Mouse (Mus musculus) liver, embryonic 13.5 days (tissue): Measurements from ENCODE around the gene Cdc37. TPM values are rescaled to one million over a fixed set of nuclear protein-coding genes. Genes with fewer than 3 reads are reported as not detected.

Experiments
- ATAC-seq: fragments of 200-750 bp; cut with Nextera tagmentation; 2 replicates; pipeline ENCODE4 v1.8.0; 2017; ENCODE audit warnings: low read depth, mild to moderate bottlenecking, moderate number of reproducible peaks, moderate library complexity
- DNase-seq: peaks from one replicate; pipeline ENCODE4 v3.0.0; 2022
- H3K27ac ChIP-seq: fragments of 300-500 bp; sonication (generic); 2 replicates; pipeline ENCODE4 v1.5.1; 2015; ENCODE audit warnings: moderate library complexity, mild to moderate bottlenecking, inconsistent platforms
- H3K27me3 ChIP-seq: fragments of 300-500 bp; sonication (generic); 2 replicates; pipeline ENCODE4 v1.6.1; 2015; ENCODE audit warnings: mild to moderate bottlenecking, inconsistent platforms
- H3K36me3 ChIP-seq: fragments of 300-500 bp; sonication (generic); 2 replicates; pipeline ENCODE4 v1.6.1; 2015; ENCODE audit warnings: mild to moderate bottlenecking, inconsistent platforms
- H3K4me1 ChIP-seq: fragments of 300-500 bp; sonication (generic); replicated peaks from 2 replicates; pipeline ENCODE4 v1.6.1; 2015; ENCODE audit warnings: inconsistent platforms
- H3K4me2 ChIP-seq: fragments of 300-500 bp; sonication (generic); 2 replicates; pipeline ENCODE4 v1.6.1; 2015; ENCODE audit warnings: inconsistent platforms, mild to moderate bottlenecking, moderate library complexity
- H3K4me3 ChIP-seq: fragments of 300-500 bp; sonication (generic); replicated peaks from 2 replicates; pipeline ENCODE4 v1.5.1; 2015; ENCODE audit warnings: mild to moderate bottlenecking, inconsistent platforms
- H3K9ac ChIP-seq: fragments of 300-500 bp; sonication (generic); 2 replicates; pipeline ENCODE4 v1.6.1; 2015; ENCODE audit warnings: mild to moderate bottlenecking, inconsistent platforms
- H3K9me3 ChIP-seq: fragments of 300-500 bp; sonication (generic); replicated peaks from 2 replicates; pipeline ENCODE4 v1.6.1; 2016; ENCODE audit warnings: inconsistent platforms
- WGBS: fragments of 180-500 bp; shearing (Covaris S2); methylation state at CpG from one replicate; pipeline ENCODE4 v1.1.7; 2015; ENCODE audit not compliant: insufficient replicate concordance; 5-methylcytosine and 5-hydroxymethylcytosine counted together
- polyA plus RNA-seq: library from polyadenylated mRNA; unstranded; fragments of >200 nt; fragmentation: Nextera tagmentation; extraction: Ambion mirVana; gene quantifications from 2 replicates; pipeline ENCODE4 v1.2.1, GENCODE M21; 2015

Gene Cdc37
- polyA plus RNA-seq, 1 experiment from 2014 or later, result 170 TPM

GRCm38 (mm10) chr9:21184733-21185132, 35.0 kb upstream of the Cdc37 start:
- no peak overlapping the region for H3K4me3 ChIP-seq
- H3K4me2 ChIP-seq, result peak overlapping the region; percentile 75
- H3K9me3 ChIP-seq, result no peaks in the 10 kb centered on the region
- peak overlapping the region; percentile 66 for H3K9ac ChIP-seq
- H3K36me3 ChIP-seq, result no peaks in the 10 kb centered on the region
- ATAC-seq (no peak), DNase-seq (no peak)
- H3K27ac ChIP-seq, result no peak overlapping the region
- H3K27me3 ChIP-seq, result no peaks in the 10 kb centered on the region
- H3K4me1 ChIP-seq, result peaks cover 55% of the 10 kb centered on the region
- WGBS, result 44% methylated on average over 2 of the region's 2 CpGs

- Histone ChIP-seq H3K4me3 (peak overlapping the region; percentile 59), H3K27ac (peak overlapping the region; percentile 26; the same call in 1 of the 2 replicates), H3K9ac (peak overlapping the region; percentile 66), H3K36me3 (no peaks in the 10 kb centered on the region), H3K9me3 (no peaks in the 10 kb centered on the region), H3K4me2 (peak overlapping the region; percentile 75), H3K4me1 (peaks cover 55% of the 10 kb centered on the region), H3K27me3 (no peaks in the 10 kb centered on the region)
- peak; percentile 53 for DNase-seq
- ATAC-seq, result peak; percentile 73
- 6% methylated on average over 34 of the region's 34 CpGs for WGBS
These were observed 34.2 kb upstream of the Cdc37 start for GRCm38 (mm10) chr9:21183905-21184413.

GRCm38 (mm10) chr9:21183421-21183820, 33.6 kb upstream of the Cdc37 start:
- no peaks in the 10 kb centered on the region for H3K9me3 ChIP-seq
- H3K4me1 ChIP-seq, result peaks cover 55% of the 10 kb centered on the region
- H3K9ac ChIP-seq, result peak overlapping the region; percentile 66; the same call in 1 of the 2 replicates
- no peak for DNase-seq
- H3K27ac ChIP-seq, result peak overlapping the region; percentile 26
- peak overlapping the region; percentile 59 for H3K4me3 ChIP-seq
- H3K36me3 ChIP-seq, result no peaks in the 10 kb centered on the region
- 34% methylated on average over 6 of the region's 6 CpGs for WGBS
- H3K27me3 ChIP-seq, result no peaks in the 10 kb centered on the region
- ATAC-seq, result no peak; the same call in 1 of the 2 replicates
- H3K4me2 ChIP-seq, result peak overlapping the region; percentile 75

- ATAC-seq, result peak; percentile 33
- no peaks in the 10 kb centered on the region for H3K27me3 ChIP-seq
- 2% methylated on average over 48 of the region's 48 CpGs for WGBS
These were observed 31.8 kb upstream of the Cdc37 start for GRCm38 (mm10) chr9:21181421-21182220.

GRCm38 (mm10) chr9:21180841-21181240, 31.1 kb upstream of the Cdc37 start:
- 0 out of 2 replicates have a peak overlapping the region, but pooled peaks have one; percentile 72 for H3K9ac ChIP-seq

More at GRCm38 (mm10) chr9:21181421-21182220, 31.8 kb upstream of the Cdc37 start:
- H3K36me3 ChIP-seq, result no peaks in the 10 kb centered on the region
- H3K4me3 ChIP-seq, result peak overlapping the region; percentile 63
- H3K9ac ChIP-seq, result peak overlapping the region; percentile 72
- peak overlapping the region; percentile 72 for H3K27ac ChIP-seq
- peak overlapping the region; percentile 74 for H3K4me2 ChIP-seq
- DNase-seq, result no peak
- peaks cover 54% of the 10 kb centered on the region for H3K4me1 ChIP-seq
- H3K9me3 ChIP-seq, result no peaks in the 10 kb centered on the region

GRCm38 (mm10) chr9:21180402-21180801, 30.6 kb upstream of the Cdc37 start:
- H3K27ac ChIP-seq, result no peak overlapping the region
- DNase-seq (no peak), ATAC-seq (no peak)
- no peaks in the 10 kb centered on the region for H3K36me3 ChIP-seq
- no peaks in the 10 kb centered on the region for H3K27me3 ChIP-seq
- H3K4me3 ChIP-seq, result no peak overlapping the region
- H3K9me3 ChIP-seq, result no peaks in the 10 kb centered on the region
- H3K4me1 ChIP-seq, result peaks cover 48% of the 10 kb centered on the region
- H3K4me2 ChIP-seq, result no peak overlapping the region
- H3K9ac ChIP-seq, result no peak overlapping the region
- 59% methylated on average over 4 of the region's 4 CpGs for WGBS

More at GRCm38 (mm10) chr9:21180841-21181240, 31.1 kb upstream of the Cdc37 start:
- peak overlapping the region; percentile 72; the same call in 1 of the 2 replicates for H3K27ac ChIP-seq
- DNase-seq (no peak), ATAC-seq (no peak)
- 32% methylated on average over 1 of the region's 1 CpGs for WGBS
- H3K4me2 ChIP-seq, result peak overlapping the region; percentile 74
- H3K9me3 ChIP-seq, result no peaks in the 10 kb centered on the region
- no peaks in the 10 kb centered on the region for H3K36me3 ChIP-seq
- H3K27me3 ChIP-seq, result no peaks in the 10 kb centered on the region
- peaks cover 52% of the 10 kb centered on the region for H3K4me1 ChIP-seq
- no peak overlapping the region for H3K4me3 ChIP-seq

GRCm38 (mm10) chr9:21172364-21172763, 22.6 kb upstream of the Cdc37 start:
- DNase-seq (no peak), ATAC-seq (no peak)
- H3K4me2 ChIP-seq, result no peak overlapping the region
- WGBS, result 44% methylated on average over 6 of the region's 6 CpGs
- H3K9me3 ChIP-seq, result no peaks in the 10 kb centered on the region
- no peak overlapping the region for H3K9ac ChIP-seq
- H3K27ac ChIP-seq, result no peak overlapping the region
- peaks cover 22% of the 10 kb centered on the region for H3K4me1 ChIP-seq
- H3K36me3 ChIP-seq, result no peaks in the 10 kb centered on the region
- H3K27me3 ChIP-seq, result peaks cover under 1% of the 10 kb centered on the region
- no peak overlapping the region for H3K4me3 ChIP-seq

GRCm38 (mm10) chr9:21169157-21169556, 19.4 kb upstream of the Cdc37 start:
- peak overlapping the region; percentile 59 for H3K4me3 ChIP-seq
- DNase-seq (no peak), ATAC-seq (no peak)
- peak overlapping the region; percentile 83 for H3K27ac ChIP-seq
- peaks cover 54% of the 10 kb centered on the region for H3K4me1 ChIP-seq
- no peaks in the 10 kb centered on the region for H3K9me3 ChIP-seq
- H3K9ac ChIP-seq, result peak overlapping the region; percentile 71; the same call in 1 of the 2 replicates
- peak overlapping the region; percentile 78 for H3K4me2 ChIP-seq
- H3K36me3 ChIP-seq, result no peaks in the 10 kb centered on the region
- H3K27me3 ChIP-seq, result peaks cover 33% of the 10 kb centered on the region
- 35% methylated on average over 1 of the region's 1 CpGs for whole genome bisulfite sequencing

GRCm38 (mm10) chr9:21168161-21169123, 18.7 kb upstream of the Cdc37 start:
- peak overlapping the region; percentile 78 for H3K4me2 ChIP-seq
- peak overlapping the region; percentile 59 for H3K4me3 ChIP-seq
- peak overlapping the region; percentile 71 for H3K9ac ChIP-seq
- peaks cover 59% of the 10 kb centered on the region for H3K4me1 ChIP-seq
- H3K27ac ChIP-seq, result peak overlapping the region; percentile 83
- H3K36me3 ChIP-seq, result no peaks in the 10 kb centered on the region
- WGBS, result 2% methylated on average over 30 of the region's 30 CpGs
- no peaks in the 10 kb centered on the region for H3K9me3 ChIP-seq
- ATAC-seq (peak; percentile 87), DNase-seq (peak; percentile 76)
- peaks cover 40% of the 10 kb centered on the region for H3K27me3 ChIP-seq

- WGBS, result 32% methylated on average over 10 of the region's 10 CpGs
- peak; percentile 42 for ATAC-seq
- peak overlapping the region; percentile 83 for H3K27ac ChIP-seq
- no peaks in the 10 kb centered on the region for H3K9me3 ChIP-seq
- peak overlapping the region; percentile 78 for H3K4me2 ChIP-seq
- no peaks in the 10 kb centered on the region for H3K36me3 ChIP-seq
- peaks cover 59% of the 10 kb centered on the region for H3K4me1 ChIP-seq
- peak; percentile 17 for DNase-seq
- H3K27me3 ChIP-seq, result peaks cover 50% of the 10 kb centered on the region
- peak overlapping the region; percentile 71 for H3K9ac ChIP-seq
- H3K4me3 ChIP-seq, result peak overlapping the region; percentile 59
These were observed 17.6 kb upstream of the Cdc37 start for GRCm38 (mm10) chr9:21167140-21168097.
